Mouse (Mus musculus) spleen, adult 2 months (tissue): ENCODE measurements around the gene Mthfs.
"Not testable (repeated sequence)": the region's sequence is repeated elsewhere in the genome, so short reads cannot be mapped to it uniquely, and the experiment has no call there.

Experiments used
- CTCF ChIP-seq: fragments of 200-500 bp; IDR thresholded peaks from 2 replicates; pipeline ENCODE4 v1.5.1; 2011; ENCODE audit warnings: mild to moderate bottlenecking, inconsistent platforms; ENCODE audit not compliant: insufficient read depth, insufficient read length, insufficient replicate concordance; ENCODE audit errors: extremely low read depth
- POLR2A ChIP-seq: fragments of 200-500 bp; IDR thresholded peaks from 2 replicates; pipeline ENCODE4 v1.6.1; 2011; ENCODE audit warnings: low read depth, low read length, inconsistent platforms

DNA sequence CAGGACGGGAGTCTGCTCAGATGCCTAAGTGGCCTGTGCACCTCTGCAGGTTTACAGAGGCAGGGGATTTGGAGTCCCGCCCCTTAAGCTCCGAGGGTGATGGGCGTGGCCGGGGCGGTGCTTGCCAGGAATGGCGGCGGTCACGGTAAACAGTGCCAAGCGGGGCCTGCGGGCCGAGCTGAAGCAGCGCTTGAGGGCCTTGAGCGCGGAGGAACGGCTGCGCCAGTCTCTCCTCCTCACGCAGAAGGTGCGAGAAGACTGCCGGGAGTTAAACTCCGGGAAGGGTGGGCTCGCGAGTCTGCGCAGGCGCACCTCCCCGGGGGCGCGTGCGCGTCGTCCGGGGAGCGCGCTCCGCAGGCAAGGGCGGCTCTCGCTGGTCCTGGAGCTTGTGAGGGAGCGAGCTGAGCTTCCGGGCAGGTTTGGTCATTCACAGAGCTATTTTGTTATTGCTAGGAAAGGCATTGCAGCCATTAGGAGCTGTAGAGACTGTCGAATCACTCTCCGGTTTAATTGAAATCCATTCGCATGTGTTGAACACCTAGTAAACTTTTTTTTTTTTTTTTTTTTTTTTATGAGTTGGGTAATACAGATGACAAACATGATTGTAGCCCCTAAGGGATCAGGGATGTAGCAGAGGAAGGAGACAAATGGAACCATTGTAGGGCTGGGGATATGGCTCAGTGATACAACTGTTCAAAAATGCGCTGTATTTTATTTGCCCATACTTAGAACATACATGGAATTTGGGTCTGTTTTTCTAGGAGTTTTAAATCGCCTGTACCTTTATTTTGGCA, 786 bp downstream of the Mthfs start:
- TF ChIP-seq CTCF, POLR2A: not testable (repeated sequence)
